Mouse (Mus musculus) liver, embryonic 12.5 days (tissue): Measurements from ENCODE around the gene Olfr60. TPM values are rescaled to one million over a fixed set of nuclear protein-coding genes. Genes with fewer than 3 reads are reported as not detected.

Source experiments
- polyA plus RNA-seq: library from polyadenylated mRNA; unstranded; fragments of >200 nt; fragmentation: Nextera tagmentation; extraction: Ambion mirVana; gene quantifications from 2 replicates; pipeline ENCODE4 v1.2.1, GENCODE M21; 2016

The Olfr60 gene
- polyA plus RNA-seq, 1 experiment from 2014 or later, result not detected

Other genes starting within 250 kb of the Olfr60 start
- 11.0 and 11.5 TPM in 2 replicates for gene Paox, start 245.9 kb downstream of the Olfr60 start, polyA plus RNA-seq
- 78.4 and 78.7 TPM in 2 replicates for gene Echs1, start 245.2 kb downstream of the Olfr60 start, polyA plus RNA-seq
- 25.4 and 25.6 TPM in 2 replicates for gene Mtg1, start 224.1 kb downstream of the Olfr60 start, polyA plus RNA-seq
- gene Sprn, start 206.8 kb downstream of the Olfr60 start, polyA plus RNA-seq, result 0.04 TPM in 1 of 2 replicates, not detected in the other
- not detected in 2 replicates for gene Olfr522, start 196.9 kb downstream of the Olfr60 start, polyA plus RNA-seq
- not detected in 2 replicates for gene Olfr523, start 188.5 kb downstream of the Olfr60 start, polyA plus RNA-seq
- not detected in 2 replicates for gene Olfr524, start 155.7 kb downstream of the Olfr60 start, polyA plus RNA-seq
- gene Cd163l1, start 143.4 kb downstream of the Olfr60 start, polyA plus RNA-seq, result 0.08 TPM in 1 of 2 replicates, not detected in the other
- not detected in 2 replicates for gene 5830411N06Rik, start 114.4 kb downstream of the Olfr60 start, polyA plus RNA-seq
- gene Olfr525, start 40.8 kb downstream of the Olfr60 start, polyA plus RNA-seq, result not detected in 2 replicates
- not detected in 2 replicates for gene Olfr527, start 27.7 kb downstream of the Olfr60 start, polyA plus RNA-seq
- not detected in 2 replicates for gene Olfr530, start 14.7 kb upstream of the Olfr60 start, polyA plus RNA-seq
- not detected in 2 replicates for gene Olfr531, start 41.2 kb upstream of the Olfr60 start, polyA plus RNA-seq
- not detected in 2 replicates for gene Olfr532, start 60.0 kb upstream of the Olfr60 start, polyA plus RNA-seq
- gene Olfr533, start 101.7 kb upstream of the Olfr60 start, polyA plus RNA-seq, result not detected in 2 replicates
- gene Olfr535, start 122.5 kb upstream of the Olfr60 start, polyA plus RNA-seq, result not detected in 2 replicates
- not detected in 2 replicates for gene Olfr536, start 145.7 kb upstream of the Olfr60 start, polyA plus RNA-seq
- not detected in 2 replicates for gene Olfr538, start 206.2 kb upstream of the Olfr60 start, polyA plus RNA-seq
- gene Olfr46, start 239.6 kb upstream of the Olfr60 start, polyA plus RNA-seq, result not detected in 2 replicates